Mouse (Mus musculus): ENCODE measurements around the gene Man2a2. TPM values are rescaled to one million over a fixed set of nuclear protein-coding genes. Genes with fewer than 3 reads are reported as not detected.
"Not testable (repeated sequence)": the region's sequence is repeated elsewhere in the genome, so short reads cannot be mapped to it uniquely, and the experiment has no call there.

Gene Man2a2
- polyA plus RNA-seq, 1 experiment from 2014 or later, result 20.8 TPM

- no peak for ATAC-seq (replicated peaks; ENCODE audit: low FRiP score)
- Histone ChIP-seq H3K36me3 (peaks cover 48% of the 10 kb centered on the region), H3K27me3 (no peaks in the 10 kb centered on the region), H3K4me2 (no peak overlapping the region), H3K4me3 (replicated peaks) (no peak overlapping the region), H3K27ac (no peak overlapping the region), H3K9ac (no peak overlapping the region), H3K4me1 (peaks cover 25% of the 10 kb centered on the region), H3K9me3 (replicated peaks) (no peaks in the 10 kb centered on the region)
- WGBS, result 97% methylated on average over 9 of the region's 9 CpGs
Measured at GRCm38 (mm10) chr7:80397986-80398385, 26.8 kb upstream of the Man2a2 start.

DNA sequence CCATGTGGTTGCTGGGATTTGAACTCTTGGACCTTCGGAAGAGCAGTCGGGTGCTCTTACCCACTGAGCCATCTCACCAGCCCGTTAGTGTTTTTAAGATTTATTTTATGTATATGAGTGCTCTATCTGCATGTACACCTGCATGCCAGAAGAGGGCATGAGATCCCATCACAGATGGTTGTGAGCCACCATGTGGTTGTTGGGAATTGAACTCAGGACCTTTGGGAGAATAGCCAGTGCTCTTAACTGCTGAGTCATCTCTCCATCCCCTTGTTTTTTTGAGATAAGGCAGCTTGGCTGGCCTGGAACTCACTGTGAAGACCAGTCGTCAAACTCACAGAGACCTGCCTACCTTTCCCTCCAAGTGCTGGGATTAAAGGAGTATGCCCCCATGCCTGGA is 25.3 kb upstream of the Man2a2 start:
- peaks cover 63% of the 10 kb centered on the region for H3K36me3 ChIP-seq
- 86% methylated on average over 4 of the region's 4 CpGs for WGBS

GRCm38 (mm10) chr7:80394600-80394999 is 23.4 kb upstream of the Man2a2 start:
- no peak for ATAC-seq (replicated peaks; ENCODE audit: low FRiP score)
- peaks cover 80% of the 10 kb centered on the region for H3K36me3 ChIP-seq

More for the DNA sequence above, 25.3 kb upstream of the Man2a2 start:
- not testable (repeated sequence) for H3K27ac ChIP-seq; H3K4me3 ChIP-seq (replicated peaks); H3K9ac ChIP-seq; H3K27me3 ChIP-seq; H3K4me2 ChIP-seq; H3K9me3 ChIP-seq (replicated peaks); ATAC-seq (replicated peaks; ENCODE audit: low FRiP score)
- H3K4me1 ChIP-seq, result peaks cover 20% of the 10 kb centered on the region

DNA sequence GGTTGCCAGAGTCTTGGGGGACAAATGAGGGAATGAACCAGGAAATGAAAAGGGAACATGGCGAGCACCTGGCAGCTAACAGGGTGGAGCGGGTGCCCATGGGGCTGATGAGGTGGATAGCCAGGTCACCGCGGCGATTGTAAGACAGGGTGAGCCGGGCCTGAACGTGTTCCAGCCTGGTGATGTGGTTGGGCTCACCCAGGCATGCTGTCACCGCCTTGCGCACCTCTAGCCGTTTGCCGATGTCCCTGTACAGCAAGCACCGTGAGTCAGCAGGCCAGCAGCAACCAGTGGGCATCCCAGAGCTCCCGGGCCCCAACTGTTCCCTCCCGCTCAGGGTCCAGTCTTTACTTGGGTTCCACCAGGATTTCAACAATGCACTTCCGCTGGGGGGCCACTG is 20.9 kb upstream of the Man2a2 start:
- H3K4me1 ChIP-seq, result peaks cover 19% of the 10 kb centered on the region
- H3K9me3 ChIP-seq (replicated peaks), result no peaks in the 10 kb centered on the region
- no peak for ATAC-seq (replicated peaks; ENCODE audit: low FRiP score)
- H3K27me3 ChIP-seq, result no peaks in the 10 kb centered on the region
- H3K4me2 ChIP-seq, result no peak overlapping the region
- no peak overlapping the region for H3K9ac ChIP-seq
- H3K36me3 ChIP-seq, result peaks cover 69% of the 10 kb centered on the region
- 90% methylated on average over 15 of the region's 15 CpGs for WGBS
- H3K4me3 ChIP-seq (replicated peaks), result no peak overlapping the region
- no peak overlapping the region for H3K27ac ChIP-seq

More at GRCm38 (mm10) chr7:80394600-80394999, 23.4 kb upstream of the Man2a2 start:
- WGBS, result 91% methylated on average over 4 of the region's 4 CpGs
- H3K9ac ChIP-seq, result no peak overlapping the region
- H3K4me3 ChIP-seq (replicated peaks), result no peak overlapping the region
- no peak overlapping the region for H3K27ac ChIP-seq
- H3K4me2 ChIP-seq, result no peak overlapping the region
- H3K4me1 ChIP-seq, result 0 out of 2 replicates have a peak, but pooled peaks cover 3% of the 10 kb centered on the region
- H3K27me3 ChIP-seq, result no peaks in the 10 kb centered on the region
- H3K9me3 ChIP-seq (replicated peaks), result no peaks in the 10 kb centered on the region

- Histone ChIP-seq H3K4me3 (replicated peaks) (peak within 1 kb of the TSS; percentile 42), H3K36me3 (peaks cover 31% of the 10 kb centered on the region), H3K9ac (peak within 1 kb of the TSS; percentile 44), H3K9me3 (replicated peaks) (no peaks in the 10 kb centered on the region), H3K4me2 (peak within 1 kb of the TSS; percentile 64), H3K27me3 (no peaks in the 10 kb centered on the region), H3K27ac (peak within 1 kb of the TSS; percentile 85), H3K4me1 (peaks cover 28% of the 10 kb centered on the region)
- 5% methylated on average over 33 of the region's 33 CpGs for WGBS
- ATAC-seq (replicated peaks; ENCODE audit: low FRiP score), result peak; percentile 56
Measured at GRCm38 (mm10) chr7:80387633-80388543, 16.7 kb upstream of the Man2a2 start, which contains the start of gene Fes. Gene Fes (minus strand): TSS chr7:80387946.

DNA sequence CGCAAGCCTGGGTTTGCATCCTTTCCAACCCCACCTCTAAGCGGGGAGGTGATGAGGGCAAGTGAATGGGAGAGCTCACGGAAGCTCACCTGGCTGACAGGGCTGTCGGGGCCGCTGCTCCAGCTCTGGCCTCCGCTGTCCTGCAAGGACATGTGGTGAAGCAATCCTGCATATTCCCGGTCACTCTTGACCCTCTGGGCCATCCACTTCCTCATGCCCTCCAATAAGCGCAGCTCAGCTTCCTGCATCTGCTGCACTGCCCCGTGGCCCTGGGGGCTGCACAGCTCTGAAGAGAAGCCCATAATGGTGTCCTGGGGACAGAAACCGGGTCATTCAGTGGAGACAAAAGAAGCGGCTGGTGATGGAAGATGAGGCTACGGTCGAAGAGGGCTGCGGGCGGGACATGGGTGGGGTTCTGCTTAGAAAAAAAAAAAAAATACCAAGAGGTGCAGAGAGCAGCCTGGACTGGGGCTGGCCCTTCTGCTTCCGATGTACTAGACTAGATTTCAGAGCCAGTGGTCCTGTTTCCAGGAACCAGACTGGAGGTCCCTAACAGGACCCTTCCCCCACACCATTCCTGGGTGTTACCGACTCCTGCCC is 16.0 kb upstream of the Man2a2 start:
- WGBS, result 31% methylated on average over 17 of the region's 17 CpGs

DNA sequence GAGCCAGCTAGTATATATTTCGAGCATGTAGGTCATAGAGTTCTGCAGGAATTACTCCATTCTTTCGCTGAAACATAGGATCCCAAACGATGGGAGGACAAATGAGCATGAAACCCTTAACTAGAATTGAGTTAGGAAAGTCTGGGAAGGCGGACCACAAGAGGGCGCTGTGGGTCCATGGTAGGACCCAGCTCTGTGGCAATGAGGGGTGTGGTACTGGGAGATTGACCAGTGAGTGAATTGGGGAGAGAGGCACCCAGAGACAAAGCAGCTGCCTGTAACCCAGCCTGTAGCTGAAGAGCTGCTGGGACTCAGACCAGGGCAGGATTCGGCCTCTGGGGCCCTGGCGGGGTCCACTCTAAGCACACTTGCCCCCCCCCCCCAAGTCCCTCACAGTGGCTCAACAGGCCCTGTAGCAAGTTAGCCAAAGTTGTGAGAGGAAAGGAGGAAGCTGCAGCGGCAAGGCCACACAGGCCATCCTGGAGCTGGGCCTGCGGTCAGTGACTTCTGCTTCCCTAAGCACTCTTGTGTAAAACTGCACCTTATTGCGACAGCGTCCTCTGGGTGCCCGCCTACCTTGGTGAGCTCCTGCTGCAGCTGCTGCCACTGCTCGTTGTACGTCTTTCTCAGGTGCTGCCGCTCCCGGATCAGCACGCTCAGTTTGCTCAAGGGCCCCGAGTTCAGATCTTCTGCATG is 15.2 kb upstream of the Man2a2 start:
- H3K4me1 ChIP-seq, result peaks cover 37% of the 10 kb centered on the region
- WGBS, result 36% methylated on average over 18 of the region's 18 CpGs
- peak overlapping the region; percentile 42 for H3K4me3 ChIP-seq (replicated peaks)

More for the DNA sequence above, 16.0 kb upstream of the Man2a2 start:
- Histone ChIP-seq H3K9ac (peak overlapping the region; percentile 44), H3K4me3 (replicated peaks) (peak overlapping the region; percentile 42), H3K4me2 (peak overlapping the region; percentile 64), H3K9me3 (replicated peaks) (no peaks in the 10 kb centered on the region), H3K4me1 (peaks cover 36% of the 10 kb centered on the region), H3K36me3 (peaks cover 27% of the 10 kb centered on the region), H3K27ac (peak overlapping the region; percentile 85), H3K27me3 (no peaks in the 10 kb centered on the region)
- ATAC-seq (replicated peaks; ENCODE audit: low FRiP score), result no peak

GRCm38 (mm10) chr7:80382919-80383318 is 11.7 kb upstream of the Man2a2 start:
- WGBS, result 58% methylated on average over 11 of the region's 11 CpGs
- no peak for ATAC-seq (replicated peaks; ENCODE audit: low FRiP score)
- H3K4me3 ChIP-seq (replicated peaks), result no peak overlapping the region

More for the DNA sequence above, 15.2 kb upstream of the Man2a2 start:
- Histone ChIP-seq H3K4me2 (peak overlapping the region; percentile 64), H3K36me3 (peaks cover 24% of the 10 kb centered on the region), H3K9ac (peak overlapping the region; percentile 44), H3K27ac (peak overlapping the region; percentile 85), H3K27me3 (no peaks in the 10 kb centered on the region), H3K9me3 (replicated peaks) (no peaks in the 10 kb centered on the region)
- ATAC-seq (replicated peaks; ENCODE audit: low FRiP score), result peak; percentile 66

DNA sequence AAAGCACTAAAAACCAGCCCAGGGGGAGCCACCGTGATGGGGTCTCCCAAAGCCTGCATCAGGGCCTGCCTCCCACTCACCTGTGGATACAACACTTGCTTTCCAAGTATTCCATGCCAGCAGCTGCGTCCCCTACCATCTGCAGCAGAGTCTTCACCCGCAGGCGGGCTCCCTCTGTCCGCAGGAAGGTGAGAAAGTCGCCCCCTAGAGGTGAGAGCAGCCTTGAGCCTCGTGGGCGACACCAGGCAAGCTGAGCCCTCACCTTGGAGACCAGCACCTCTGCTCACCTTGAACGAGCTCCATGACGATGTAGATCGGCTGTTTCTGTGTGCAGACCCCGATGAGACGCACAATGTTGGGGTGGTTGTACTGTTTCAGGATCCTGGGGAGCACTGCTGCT is 8.4 kb upstream of the Man2a2 start:
- Histone ChIP-seq H3K9ac (no peak overlapping the region), H3K4me3 (replicated peaks) (no peak overlapping the region), H3K4me1 (peaks cover 17% of the 10 kb centered on the region), H3K9me3 (replicated peaks) (no peaks in the 10 kb centered on the region), H3K36me3 (peaks cover 24% of the 10 kb centered on the region), H3K27ac (no peak overlapping the region), H3K27me3 (no peaks in the 10 kb centered on the region), H3K4me2 (no peak overlapping the region)
- no peak for ATAC-seq (replicated peaks; ENCODE audit: low FRiP score)
- 62% methylated on average over 13 of the region's 13 CpGs for WGBS

More at GRCm38 (mm10) chr7:80382919-80383318, 11.7 kb upstream of the Man2a2 start:
- H3K9ac ChIP-seq, result no peak overlapping the region
- peaks cover 26% of the 10 kb centered on the region for H3K4me1 ChIP-seq
- no peaks in the 10 kb centered on the region for H3K9me3 ChIP-seq (replicated peaks)
- no peak overlapping the region for H3K27ac ChIP-seq
- H3K4me2 ChIP-seq, result no peak overlapping the region
- no peaks in the 10 kb centered on the region for H3K27me3 ChIP-seq
- H3K36me3 ChIP-seq, result peaks cover 24% of the 10 kb centered on the region

GRCm38 (mm10) chr7:80377471-80377870 is 6.3 kb upstream of the Man2a2 start:
- Histone ChIP-seq H3K27ac (no peak overlapping the region), H3K9me3 (replicated peaks) (no peaks in the 10 kb centered on the region), H3K36me3 (peaks cover 24% of the 10 kb centered on the region), H3K9ac (no peak overlapping the region), H3K4me1 (peaks cover 12% of the 10 kb centered on the region), H3K4me3 (replicated peaks) (no peak overlapping the region), H3K27me3 (no peaks in the 10 kb centered on the region), H3K4me2 (no peak overlapping the region)
- ATAC-seq (replicated peaks; ENCODE audit: low FRiP score), result no peak
- WGBS, result 25% methylated on average over 6 of the region's 6 CpGs

GRCm38 (mm10) chr7:80376192-80376591 is 5.0 kb upstream of the Man2a2 start:
- WGBS, result 75% methylated on average over 10 of the region's 10 CpGs
- no peaks in the 10 kb centered on the region for H3K27me3 ChIP-seq
- no peak overlapping the region for H3K9ac ChIP-seq
- ATAC-seq (replicated peaks; ENCODE audit: low FRiP score), result no peak
- H3K9me3 ChIP-seq (replicated peaks), result no peaks in the 10 kb centered on the region
- H3K4me3 ChIP-seq (replicated peaks), result no peak overlapping the region
- peaks cover 15% of the 10 kb centered on the region for H3K36me3 ChIP-seq
- peaks cover 11% of the 10 kb centered on the region for H3K4me1 ChIP-seq
- no peak overlapping the region for H3K4me2 ChIP-seq
- H3K27ac ChIP-seq, result no peak overlapping the region

Measured in kidney, embryonic 15.5 days (tissue).